Mouse (Mus musculus) limb, embryonic 14.5 days (tissue): ENCODE data around the gene Ager. TPM values are rescaled to one million over a fixed set of nuclear protein-coding genes. Genes with fewer than 3 reads are reported as not detected.
A peak's percentile ranks its signal among the peaks of the same experiment; 100 is the strongest.

Experiments used
- ATAC-seq: fragments of 200-750 bp; cut with Nextera tagmentation; 2 replicates; pipeline ENCODE4 v1.8.0; 2017; ENCODE audit warnings: low read depth, moderate number of reproducible peaks, moderate TSS enrichment; ENCODE audit not compliant: low FRiP score
- DNase-seq: peaks from one replicate; pipeline ENCODE4 v3.0.0-alpha.2; 2015; ENCODE audit warnings: low spot score
- H3K27ac ChIP-seq: fragments of 300-500 bp; sonication (generic); replicated peaks from 2 replicates; pipeline ENCODE4 v1.5.1; 2014; ENCODE audit warnings: low read depth, mild to moderate bottlenecking, low read length, moderate library complexity, mixed read lengths
- H3K27me3 ChIP-seq: fragments of 300-500 bp; sonication (generic); 2 replicates; pipeline ENCODE4 v1.6.1; 2014; ENCODE audit warnings: low read length, mixed read lengths; ENCODE audit not compliant: control insufficient read depth, insufficient read depth
- H3K36me3 ChIP-seq: fragments of 300-500 bp; sonication (generic); 2 replicates; pipeline ENCODE4 v1.6.1; 2014; ENCODE audit warnings: mild to moderate bottlenecking, low read length, moderate library complexity, mixed read lengths; ENCODE audit not compliant: control insufficient read depth, insufficient read depth
- H3K4me1 ChIP-seq: fragments of 300-500 bp; sonication (generic); 2 replicates; pipeline ENCODE4 v1.6.1; 2014; ENCODE audit warnings: antibody characterized with exemption, low read length, mixed read lengths; ENCODE audit not compliant: control insufficient read depth, insufficient read depth
- H3K4me2 ChIP-seq: fragments of 300-500 bp; sonication (generic); replicated peaks from 2 replicates; pipeline ENCODE4 v1.6.1; 2014; ENCODE audit warnings: low read depth, mild to moderate bottlenecking, low read length, moderate library complexity; ENCODE audit not compliant: severe bottlenecking
- H3K4me3 ChIP-seq: fragments of 300-500 bp; sonication (generic); replicated peaks from 2 replicates; pipeline ENCODE4 v1.5.1; 2014; ENCODE audit warnings: low read length
- H3K9ac ChIP-seq: fragments of 300-500 bp; sonication (generic); 2 replicates; pipeline ENCODE4 v1.6.1; 2014; ENCODE audit warnings: mild to moderate bottlenecking, low read depth, low read length, moderate library complexity; ENCODE audit not compliant: severe bottlenecking
- H3K9me3 ChIP-seq: fragments of 300-500 bp; sonication (generic); 2 replicates; pipeline ENCODE4 v1.6.1; 2016; ENCODE audit warnings: low read length; ENCODE audit not compliant: control insufficient read depth
- POLR2A ChIP-seq: fragments of 200-500 bp; IDR thresholded peaks from 2 replicates; pipeline ENCODE4 v1.8.0; 2012; ENCODE audit warnings: inconsistent platforms, mild to moderate bottlenecking, moderate library complexity, borderline replicate concordance; ENCODE audit not compliant: insufficient read depth, insufficient read length; ENCODE audit errors: extremely low read depth
- WGBS: fragments of 180-500 bp; shearing (Covaris S2); extraction: QIAGEN DNeasy Blood & Tissue Kit; methylation state at CpG from one replicate; pipeline ENCODE4 v1.1.7; 2014; 5-methylcytosine and 5-hydroxymethylcytosine counted together
- polyA plus RNA-seq, 2 experiments: library from polyadenylated mRNA; depleted of rRNA in 1 of 2; stranded (reverse) in 1 of 2; unstranded in 1 of 2; fragments of >200 nt; fragmentation: Nextera tagmentation in 1 of 2; extraction: Ambion mirVana in 1 of 2; gene quantifications; 2 replicates each; pipeline versions ENCODE4 v1.2.1 to v1.2.3; 2012 to 2014

The Ager gene
- polyA plus RNA-seq (2012; rRNA removed) (12.2 and 13.2 TPM in 2 replicates), polyA plus RNA-seq (2014; fragmentation: Nextera tagmentation; extraction: Ambion mirVana) (2.1 and 2.9 TPM in 2 replicates)

- 23% methylated on average over 5 of the region's 6 CpGs for WGBS
- no peak for TF ChIP-seq POLR2A
- peaks cover 25% of the 10 kb centered on the region for H3K4me1 ChIP-seq
- H3K4me2 ChIP-seq: no peak within 1 kb of the TSS
- no peak within 1 kb of the TSS for H3K4me3 ChIP-seq
- H3K36me3 ChIP-seq: peaks cover 52% of the 10 kb centered on the region
- H3K9me3 ChIP-seq: no peaks in the 10 kb centered on the region
- H3K9ac ChIP-seq: no peak within 1 kb of the TSS
- H3K27me3 ChIP-seq: no peaks in the 10 kb centered on the region
- DNase-seq (no peak), ATAC-seq (no peak)
- H3K27ac ChIP-seq: no peak within 1 kb of the TSS; the same call in 1 of the 2 replicates
Observed at GRCm38 (mm10) chr17:34597566-34598095, at the start of gene Ager. Gene Ager (plus strand): TSS chr17:34597862.

DNA sequence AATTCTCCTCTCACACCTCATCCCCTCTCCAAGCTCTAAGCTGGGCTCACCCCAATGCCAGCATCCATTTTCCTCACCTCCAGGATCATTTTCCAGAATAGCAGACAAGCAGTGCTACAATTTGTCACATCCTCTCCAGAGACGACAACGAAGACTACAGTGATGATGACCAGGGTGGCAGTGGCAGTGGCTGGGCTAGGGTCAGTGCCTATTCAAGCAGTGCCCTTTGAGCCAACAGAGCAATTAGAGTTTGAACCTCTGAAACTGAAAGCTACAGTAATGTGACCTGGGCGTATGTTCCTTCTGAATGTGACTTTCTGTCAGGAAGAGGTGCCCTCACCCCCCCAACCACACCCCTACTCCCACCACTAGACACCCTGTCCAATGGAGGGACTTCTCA, 48.5 kb upstream of the Ager start:
- H3K27me3 ChIP-seq: no peaks in the 10 kb centered on the region
- H3K27ac ChIP-seq: no peak overlapping the region
- H3K4me3 ChIP-seq: no peak overlapping the region
- no peak overlapping the region for H3K9ac ChIP-seq
- no peaks in the 10 kb centered on the region for H3K4me1 ChIP-seq
- DNase-seq (no peak), ATAC-seq (no peak)
- no peaks in the 10 kb centered on the region for H3K9me3 ChIP-seq
- H3K36me3 ChIP-seq: no peaks in the 10 kb centered on the region
- no peak for TF ChIP-seq POLR2A
- 83% methylated on average over 3 of the region's 3 CpGs for WGBS
- no peak overlapping the region for H3K4me2 ChIP-seq

GRCm38 (mm10) chr17:34549843-34550242, 47.8 kb upstream of the Ager start:
- no peaks in the 10 kb centered on the region for H3K36me3 ChIP-seq
- no peak for TF ChIP-seq POLR2A
- H3K4me3 ChIP-seq: no peak overlapping the region
- no peak overlapping the region for H3K4me2 ChIP-seq
- ATAC-seq (no peak), DNase-seq (no peak)
- H3K9ac ChIP-seq: no peak overlapping the region
- WGBS: 77% methylated on average over 2 of the region's 2 CpGs
- H3K4me1 ChIP-seq: no peaks in the 10 kb centered on the region
- H3K27ac ChIP-seq: no peak overlapping the region
- H3K27me3 ChIP-seq: no peaks in the 10 kb centered on the region
- no peaks in the 10 kb centered on the region for H3K9me3 ChIP-seq

DNA sequence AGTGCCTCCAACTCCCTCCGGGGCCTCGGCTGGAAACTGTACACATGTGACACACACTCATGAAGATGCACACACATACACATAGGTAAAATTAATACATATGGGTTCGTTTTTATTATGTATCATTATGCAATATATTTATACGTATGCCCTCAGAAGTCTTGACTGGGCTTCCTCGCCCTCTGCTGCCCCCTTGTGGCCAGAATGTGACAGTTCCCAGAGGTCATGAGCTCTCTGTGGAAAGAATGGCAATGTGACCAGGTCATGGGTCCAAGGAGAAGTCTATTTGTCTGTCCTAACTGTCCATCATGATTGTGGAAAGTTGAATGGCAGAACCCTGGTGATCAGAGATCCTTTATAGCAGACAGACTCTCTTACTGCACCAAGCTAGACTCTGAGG, 42.2 kb upstream of the Ager start:
- ATAC-seq (no peak), DNase-seq (peak; percentile 40)
- Histone ChIP-seq H3K4me1 (no peaks in the 10 kb centered on the region), H3K4me3 (no peak overlapping the region), H3K9me3 (no peaks in the 10 kb centered on the region), H3K9ac (no peak overlapping the region), H3K27me3 (no peaks in the 10 kb centered on the region), H3K4me2 (no peak overlapping the region), H3K27ac (no peak overlapping the region), H3K36me3 (no peaks in the 10 kb centered on the region)
- WGBS: 26% methylated on average over 5 of the region's 5 CpGs
- no peak for TF ChIP-seq POLR2A

- Histone ChIP-seq H3K4me1 (no peaks in the 10 kb centered on the region), H3K36me3 (no peaks in the 10 kb centered on the region), H3K9me3 (no peaks in the 10 kb centered on the region), H3K27me3 (no peaks in the 10 kb centered on the region), H3K4me2 (no peak overlapping the region), H3K27ac (no peak overlapping the region), H3K9ac (no peak overlapping the region), H3K4me3 (no peak overlapping the region)
- TF ChIP-seq POLR2A: no peak
- 80% methylated on average over 8 of the region's 8 CpGs for WGBS
- ATAC-seq: no peak
- no peak for DNase-seq
Observed at GRCm38 (mm10) chr17:34556406-34556805, 41.3 kb upstream of the Ager start.
